ENCODE assay signal across 16 mouse cellular contexts in genomic region chr9:118876902-118877301, GRCm38 (mm10). TPM values are rescaled to one million over a fixed set of nuclear protein-coding genes. Genes with fewer than 3 reads are reported as not detected.
DNase-seq lines count a peak whose midpoint lies in the region; ATAC-seq and TF ChIP-seq lines count a peak whose summit lies in the region.
"Had no signal": no experiment of that assay in that cellular context is flagged by ENCODE, and none has a peak within 500 bp of the region (broad histone marks: within the 10 kb centered on the region; RNA-seq: fewer than 3 reads in every experiment).

No protein-coding gene starts in this region.

- no peaks in the 10 kb centered on the region for H3K9me3 ChIP-seq in kidney, postnatal 0 days (replicated peaks; ENCODE audit: low read length)
- no peaks in the 10 kb centered on the region for H3K9me3 ChIP-seq in forebrain, embryonic 13.5 days (replicated peaks)
- H3K9me3 ChIP-seq in liver, postnatal 0 days (ENCODE audit: low read length): no peaks in the 10 kb centered on the region
- H3K9me3 ChIP-seq: neural tube, embryonic 15.5 days had no signal

- WGBS in kidney, postnatal 0 days: 77% methylated on average over 10 of the region's 10 CpGs
- 90% methylated on average over 10 of the region's 10 CpGs for WGBS in forebrain, embryonic 13.5 days
- 50% methylated on average over 10 of the region's 10 CpGs for WGBS in liver, postnatal 0 days (ENCODE audit: insufficient replicate concordance)

- peak overlapping the region; percentile 57 for H3K27ac ChIP-seq in kidney, postnatal 0 days
- H3K27ac ChIP-seq in forebrain, embryonic 13.5 days: no peak overlapping the region
- no peak overlapping the region for H3K27ac ChIP-seq in liver, postnatal 0 days (ENCODE audit: low read depth)
- H3K27ac ChIP-seq: hindbrain, postnatal 0 days; liver, embryonic 14.5 days; neural tube, embryonic 15.5 days had no signal

- H3K9ac ChIP-seq in kidney, postnatal 0 days (ENCODE audit: low read depth, low read length): no peak overlapping the region
- no peak overlapping the region for H3K9ac ChIP-seq in forebrain, embryonic 13.5 days
- H3K9ac ChIP-seq in liver, postnatal 0 days (replicated peaks): no peak overlapping the region
- H3K9ac ChIP-seq: liver, embryonic 14.5 days; neural tube, embryonic 15.5 days had no signal

- no peak for TF ChIP-seq EP300 in liver, postnatal 0 days (IDR thresholded peaks at IDR 0.05; ENCODE audit: low read depth)

- H3K36me3 ChIP-seq in kidney, postnatal 0 days (ENCODE audit: insufficient read depth, low read length): 0 out of 2 replicates have a peak, but pooled peaks cover 5% of the 10 kb centered on the region
- no peaks in the 10 kb centered on the region for H3K36me3 ChIP-seq in forebrain, embryonic 13.5 days (ENCODE audit: poor library complexity, severe bottlenecking)
- H3K36me3 ChIP-seq in liver, postnatal 0 days (replicated peaks; ENCODE audit: insufficient read depth, low read length): peaks cover 4% of the 10 kb centered on the region; the same call in 1 of the 2 replicates
- H3K36me3 ChIP-seq: neural tube, embryonic 15.5 days had no signal

- ATAC-seq in kidney, postnatal 0 days (replicated peaks; ENCODE audit: low FRiP score, low read depth): no peak
- ATAC-seq in hematopoietic stem cell, adult 5-6 weeks (replicated peaks in 1 of 2; ENCODE audit: insufficient read depth in 1 of 2, low FRiP score in 2 of 2, low TSS enrichment in 1 of 2, low read depth in 1 of 2, poor library complexity in 2 of 2, severe bottlenecking in 2 of 2): peak; percentile 29 to 33; a peak in 2 of 4 replicates
- no peak for ATAC-seq in forebrain, embryonic 13.5 days
- ATAC-seq in liver, postnatal 0 days: no peak
- ATAC-seq: hindbrain, postnatal 0 days had no signal

- H3K4me3 ChIP-seq in kidney, postnatal 0 days (replicated peaks; ENCODE audit: low read depth, low read length): no peak overlapping the region
- H3K4me3 ChIP-seq in forebrain, embryonic 13.5 days: no peak overlapping the region
- no peak overlapping the region for H3K4me3 ChIP-seq in liver, postnatal 0 days (ENCODE audit: low read depth, low read length)
- H3K4me3 ChIP-seq: neural tube, embryonic 15.5 days had no signal

- TF ChIP-seq CTCF in kidney, postnatal 0 days (IDR thresholded peaks at IDR 0.05; ENCODE audit: low read depth): no peak
- no peak for TF ChIP-seq CTCF in liver, postnatal 0 days (IDR thresholded peaks at IDR 0.05; ENCODE audit: low read depth)

- DNase-seq in heart, adult 11 months: peak; percentile 87
- DNase-seq in heart, adult 8-10 months (ENCODE audit: low spot score): no peak
- DNase-seq in kidney, postnatal 0 days (ENCODE audit: low spot score): no peak
- DNase-seq in kidney, postnatal 10 days: no peak
- peak; percentile 26 for DNase-seq in adrenal gland, postnatal 25 days
- DNase-seq in liver, postnatal 0 days: no peak
- DNase-seq: B cell, adult 2 months; cerebellum, adult 2 months; kidney, adult 9 months; left cerebral cortex, postnatal 4 days; thymus, adult 18-20 months had no signal

- H3K4me1 ChIP-seq in kidney, postnatal 0 days (replicated peaks; ENCODE audit: insufficient read depth, low read length): peaks cover 14% of the 10 kb centered on the region; the same call in 1 of the 2 replicates
- no peaks in the 10 kb centered on the region for H3K4me1 ChIP-seq in forebrain, embryonic 13.5 days
- H3K4me1 ChIP-seq in liver, postnatal 0 days (ENCODE audit: insufficient read depth): no peaks in the 10 kb centered on the region

- no peak overlapping the region for H3K4me2 ChIP-seq in kidney, postnatal 0 days (ENCODE audit: low read length)
- H3K4me2 ChIP-seq in forebrain, embryonic 13.5 days: no peak overlapping the region
- no peak overlapping the region for H3K4me2 ChIP-seq in liver, postnatal 0 days (ENCODE audit: low read depth, low read length)
- H3K4me2 ChIP-seq: neural tube, embryonic 15.5 days had no signal

- H3K27me3 ChIP-seq in kidney, postnatal 0 days (ENCODE audit: insufficient read depth, low read length): no peaks in the 10 kb centered on the region
- no peaks in the 10 kb centered on the region for H3K27me3 ChIP-seq in forebrain, embryonic 13.5 days
- H3K27me3 ChIP-seq in liver, postnatal 0 days (ENCODE audit: insufficient read depth, low read length): no peaks in the 10 kb centered on the region
- H3K27me3 ChIP-seq: neural tube, embryonic 15.5 days had no signal

RNA-seq across cellular contexts. Expression of gene Ctdspl, which starts 49.4 kb away (rescaled TPM):
- total RNA-seq in heart, adult 8-10 months (2022): 10 to 100 TPM in 1 of 4 experiments, 1 to 10 TPM in 3; 7.5 to 10.2 (median 7.8) TPM
- polyA plus RNA-seq in kidney, postnatal 0 days (2015; fragmentation: Nextera tagmentation; extraction: Ambion mirVana): 21.9 and 24.2 TPM in 2 replicates
- total RNA-seq in adrenal gland, postnatal 25 days (2021): 27.2 and 31.3 TPM in 2 replicates
- total RNA-seq in hematopoietic stem cell, adult 5-6 weeks (2017): 6.9 and 8.2 TPM in 2 replicates
- polyA plus RNA-seq in forebrain, embryonic 13.5 days (2015; fragmentation: Nextera tagmentation; extraction: Ambion mirVana): 6.8 and 8.0 TPM in 2 replicates
- polyA plus RNA-seq in liver, postnatal 0 days (2015; fragmentation: Nextera tagmentation; extraction: Ambion mirVana): 2.2 and 2.4 TPM in 2 replicates

Comparison
In these comparisons a context has a peak if more than half of its experiments do, and no peak if none do; other contexts are left out.
1. DNase-seq: peak in heart, adult 11 months (single experiment) and adrenal gland, postnatal 25 days (single experiment); none in heart, adult 8-10 months (single experiment), kidney, postnatal 0 days (single experiment), kidney, postnatal 10 days (single experiment) and liver, postnatal 0 days (single experiment).
2. ATAC-seq: peak in hematopoietic stem cell, adult 5-6 weeks (2 of 2); none in kidney, postnatal 0 days (single experiment), forebrain, embryonic 13.5 days (single experiment) and liver, postnatal 0 days (single experiment).